Mouse (Mus musculus) hindbrain, embryonic 16.5 days (tissue): ENCODE data around the gene Liph. TPM values are rescaled to one million over a fixed set of nuclear protein-coding genes. Genes with fewer than 3 reads are reported as not detected.

Experiments
- polyA plus RNA-seq: library from polyadenylated mRNA; unstranded; fragments of >200 nt; fragmentation: Nextera tagmentation; extraction: Ambion mirVana; gene quantifications from 2 replicates; pipeline ENCODE4 v1.2.1, GENCODE M21; 2015

Liph gene
- polyA plus RNA-seq, 1 experiment from 2014 or later, result 1.0 TPM

Other genes with a start within 250 kb of the Liph start
- 2.0 and 2.5 TPM in 2 replicates for gene Ehhadh, start 207.9 kb downstream of the Liph start, polyA plus RNA-seq
- 5.1 and 6.2 TPM in 2 replicates for gene Map3k13, start 201.3 kb downstream of the Liph start, polyA plus RNA-seq
- 51.5 and 53.6 TPM in 2 replicates for gene Tmem41a, start 48.1 kb downstream of the Liph start, polyA plus RNA-seq
- 43.1 and 45.5 TPM in 2 replicates for gene Senp2, start 13.8 kb upstream of the Liph start, polyA plus RNA-seq
- 13.0 and 20.1 TPM in 2 replicates for gene Igf2bp2, start 167.6 kb upstream of the Liph start, polyA plus RNA-seq